Mouse (Mus musculus) adrenal gland, postnatal 14 days (tissue): ENCODE data around the gene Sept6. TPM values are rescaled to one million over a fixed set of nuclear protein-coding genes. Genes with fewer than 3 reads are reported as not detected.

Experiments used
- DNase-seq: peaks from one replicate; pipeline ENCODE4 v3.0.0; 2021; ENCODE audit warnings: mixed read lengths
- total RNA-seq: library from RNA; stranded (reverse); gene quantifications from 2 replicates; pipeline ENCODE4 v1.2.3, GENCODE M21; 2021

The Sept6 gene
- total RNA-seq, 1 experiment from 2014 or later: 17.6 TPM

GRCm38 (mm10) chrX:36971156-36971555 is 20.4 kb downstream of the Sept6 start:
- peak; percentile 37 for DNase-seq

GRCm38 (mm10) chrX:36969501-36969900 is 22.1 kb downstream of the Sept6 start:
- no peak for DNase-seq

- DNase-seq: no peak
Measured at GRCm38 (mm10) chrX:36956674-36957073, 34.9 kb downstream of the Sept6 start.

- no peak for DNase-seq
Measured at GRCm38 (mm10) chrX:36941106-36941505, 50.5 kb downstream of the Sept6 start.

GRCm38 (mm10) chrX:36939806-36940413 is 51.7 kb downstream of the Sept6 start:
- peak; percentile 78 for DNase-seq

GRCm38 (mm10) chrX:36935326-36935966 is 56.1 kb downstream of the Sept6 start:
- no peak for DNase-seq

- DNase-seq: peak; percentile 6
Measured at GRCm38 (mm10) chrX:36930574-36930973, 61.0 kb downstream of the Sept6 start.

GRCm38 (mm10) chrX:36929694-36930093 is 61.9 kb downstream of the Sept6 start:
- no peak for DNase-seq

- no peak for DNase-seq
Measured at GRCm38 (mm10) chrX:36928791-36929190, 62.8 kb downstream of the Sept6 start.

- DNase-seq: no peak
Measured at GRCm38 (mm10) chrX:36921346-36921745, 70.2 kb downstream of the Sept6 start.

GRCm38 (mm10) chrX:36917749-36918148 is 73.8 kb downstream of the Sept6 start:
- DNase-seq: no peak

- DNase-seq: peak; percentile 65
Measured at GRCm38 (mm10) chrX:36911343-36911742, 80.3 kb downstream of the Sept6 start.

GRCm38 (mm10) chrX:36906539-36906938 is 85.1 kb downstream of the Sept6 start:
- peak; percentile 6 for DNase-seq

- DNase-seq: peak; percentile 93
Measured at GRCm38 (mm10) chrX:36903115-36903768, 88.4 kb downstream of the Sept6 start.

GRCm38 (mm10) chrX:36902321-36903114 is 89.1 kb downstream of the Sept6 start, which contains the start of gene Nkrf:
TSS of gene Nkrf (minus strand) at chrX:36902899.
- peak; percentile 52 for DNase-seq

- DNase-seq: no peak
Measured at GRCm38 (mm10) chrX:36901655-36902054, 89.9 kb downstream of the Sept6 start.

GRCm38 (mm10) chrX:36898931-36899330 is 92.7 kb downstream of the Sept6 start:
- DNase-seq: peak; percentile 31

- DNase-seq: peak; percentile 29
Measured at GRCm38 (mm10) chrX:36884719-36885118, 106.9 kb downstream of the Sept6 start.

- no peak for DNase-seq
Measured at GRCm38 (mm10) chrX:36874704-36875128, 116.9 kb downstream of the Sept6 start.

- peak; percentile 95 for DNase-seq
Measured at GRCm38 (mm10) chrX:36874178-36874696, 117.4 kb downstream of the Sept6 start.

GRCm38 (mm10) chrX:36873765-36874164 is 117.8 kb downstream of the Sept6 start, which contains the start of the genes Ube2a and C330007P06Rik:
TSS of gene Ube2a (plus strand) at chrX:36873900.
TSS of gene C330007P06Rik (minus strand) at chrX:36874111.
- no peak for DNase-seq

- DNase-seq: no peak
Measured at GRCm38 (mm10) chrX:36870372-36870771, 121.2 kb downstream of the Sept6 start.
